Mouse (Mus musculus): ENCODE measurements around the gene Adgre1.
A peak's percentile ranks its signal among the peaks of the same experiment; 100 is the strongest.
"Not testable (repeated sequence)": the region's sequence is repeated elsewhere in the genome, so short reads cannot be mapped to it uniquely, and the experiment has no call there.

Adgre1 gene

GRCm38 (mm10) chr17:57358441-57358840, at the start of gene Adgre1:
Adgre1 (plus strand) TSS chr17:57358691.
- DNase-seq (ENCODE audit: low spot score): no peak

GRCm38 (mm10) chr17:57311801-57312200, 46.7 kb upstream of the Adgre1 start:
- DNase-seq (ENCODE audit: low spot score): no peak

DNA sequence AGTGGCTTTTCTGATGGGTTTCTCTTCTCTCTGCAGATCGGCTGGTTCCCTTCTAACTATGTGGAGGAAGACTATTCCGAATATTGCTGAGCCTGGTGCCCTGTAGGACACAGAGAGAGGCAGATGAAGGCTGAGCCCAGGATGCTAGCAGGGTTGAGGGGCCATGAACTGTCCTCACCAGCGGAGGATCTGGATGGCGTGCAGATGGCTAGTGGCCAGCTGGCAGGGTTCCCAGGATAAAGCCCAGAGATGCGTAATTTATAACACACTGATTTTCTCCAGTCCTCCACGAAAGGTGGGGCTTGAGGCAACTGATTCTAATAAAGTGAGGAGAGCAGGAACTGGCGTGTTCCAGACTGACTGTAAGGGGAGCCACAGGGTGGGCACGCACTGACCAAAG, 30.9 kb upstream of the Adgre1 start:
- DNase-seq (ENCODE audit: low spot score): no peak

DNA sequence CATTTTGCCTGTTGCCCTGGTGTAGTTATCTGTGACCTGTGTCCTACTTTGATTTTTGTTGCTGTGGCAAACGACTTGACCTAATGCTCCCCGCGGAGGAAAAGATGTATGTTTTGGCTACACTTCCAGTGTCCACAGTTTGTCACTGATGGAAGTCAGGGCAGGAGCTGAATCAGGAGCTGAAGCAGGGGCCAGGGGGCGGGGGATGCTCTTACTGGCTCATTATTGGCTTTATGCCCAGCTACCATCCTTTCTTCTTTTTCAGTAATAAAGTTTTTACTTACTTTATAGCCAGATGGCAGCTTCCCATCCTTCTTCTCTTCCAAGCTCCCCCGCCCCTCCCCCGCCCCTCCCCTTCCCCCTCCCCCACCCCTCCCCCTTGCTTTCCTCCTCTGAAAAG, 29.5 kb upstream of the Adgre1 start:
- DNase-seq (ENCODE audit: low spot score): no peak

- DNase-seq (ENCODE audit: low spot score): no peak
Measured at GRCm38 (mm10) chr17:57330993-57331392, 27.5 kb upstream of the Adgre1 start.

DNA sequence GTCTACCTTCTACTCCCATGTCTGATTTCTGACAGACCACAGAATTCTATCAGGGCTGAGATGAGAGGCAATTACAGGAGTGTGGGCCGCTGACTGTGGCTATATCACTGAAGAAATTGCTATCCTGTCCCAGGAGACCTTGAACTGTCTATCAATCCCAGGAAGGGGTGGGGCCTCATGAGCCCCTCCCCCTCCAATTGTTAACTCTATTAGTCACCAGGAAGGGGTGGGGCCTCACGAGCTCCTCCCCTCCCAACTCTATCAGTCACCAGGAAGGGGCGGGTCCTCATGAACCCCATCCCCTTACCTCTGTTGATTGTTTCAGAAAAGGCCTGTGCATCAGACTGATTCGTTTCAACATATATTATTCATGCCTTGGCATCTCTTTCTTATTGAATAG, 26.2 kb upstream of the Adgre1 start:
- no peak for DNase-seq (ENCODE audit: low spot score)

DNA sequence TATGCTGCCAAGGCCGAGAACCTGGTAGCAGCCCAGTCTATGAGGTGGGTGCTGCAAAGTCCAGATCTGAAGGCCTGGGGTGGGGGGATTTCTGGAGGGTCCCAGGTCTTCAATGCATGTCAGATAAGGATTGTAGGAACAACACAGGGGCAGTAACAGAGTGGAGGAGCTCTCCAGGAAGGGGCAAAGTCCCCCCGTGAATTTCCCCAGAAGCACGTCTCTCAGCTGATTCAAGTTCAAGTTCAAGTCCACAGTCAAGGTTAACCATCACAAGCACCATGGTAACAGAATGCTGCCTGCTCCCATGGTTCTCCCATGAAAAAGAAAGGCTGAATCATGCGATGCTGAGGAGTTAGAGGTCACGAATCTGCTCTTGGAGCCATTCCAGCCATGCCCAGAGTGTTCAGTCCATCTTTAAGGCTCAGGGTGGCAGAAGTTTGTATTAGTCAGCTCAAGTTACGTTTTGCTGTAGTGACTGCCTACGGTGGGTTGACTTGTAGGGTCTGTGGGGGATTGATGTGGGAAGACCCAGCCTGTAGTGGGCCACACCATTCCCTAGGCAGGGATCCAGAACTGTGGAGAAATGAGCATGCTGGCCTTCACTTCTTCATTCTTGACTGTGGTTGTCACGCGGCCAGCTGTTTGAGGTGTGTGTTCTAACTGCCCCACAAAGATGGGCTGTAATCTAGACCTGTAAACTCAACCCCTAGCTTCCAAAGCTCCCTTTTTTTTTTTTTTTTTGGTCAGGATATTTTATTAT, 24.3 kb upstream of the Adgre1 start:
- DNase-seq (ENCODE audit: low spot score): peak; percentile 6

GRCm38 (mm10) chr17:57334761-57335150, 23.7 kb upstream of the Adgre1 start:
- DNase-seq (ENCODE audit: low spot score): peak; percentile 91

GRCm38 (mm10) chr17:57335194-57335593, 23.3 kb upstream of the Adgre1 start:
- DNase-seq (ENCODE audit: low spot score): not testable (repeated sequence)

DNA sequence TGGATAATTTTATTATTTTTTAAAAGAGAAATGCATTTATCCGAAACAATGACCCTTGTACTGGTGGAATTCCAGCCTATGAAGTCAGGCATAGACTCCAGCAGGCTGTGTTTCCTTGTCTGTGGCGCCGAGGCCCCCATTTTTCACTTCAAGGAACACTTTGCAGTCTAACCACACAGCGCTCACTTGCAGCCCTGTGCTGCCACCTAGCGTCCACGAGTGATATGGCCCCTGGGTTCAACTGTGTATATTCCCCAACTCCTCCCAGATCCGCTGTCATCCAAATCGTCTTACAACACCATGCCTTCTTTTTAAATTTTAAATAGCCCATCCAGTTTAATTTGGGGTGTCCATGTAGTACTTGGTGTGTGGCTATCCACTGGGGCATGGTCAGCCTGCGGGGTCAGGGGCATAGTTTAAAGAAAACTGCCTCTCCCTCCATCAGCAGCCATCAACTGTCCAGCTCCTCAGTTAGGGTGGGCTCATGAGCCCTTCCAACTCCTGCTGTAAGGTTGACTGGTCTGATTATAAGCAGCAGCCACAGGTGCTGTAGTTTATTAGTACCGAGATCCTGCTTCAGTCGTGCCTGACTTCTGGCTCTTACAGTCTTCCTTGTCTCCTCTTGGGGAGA, 22.7 kb upstream of the Adgre1 start:
- peak; percentile 95 for DNase-seq (ENCODE audit: low spot score)

DNA sequence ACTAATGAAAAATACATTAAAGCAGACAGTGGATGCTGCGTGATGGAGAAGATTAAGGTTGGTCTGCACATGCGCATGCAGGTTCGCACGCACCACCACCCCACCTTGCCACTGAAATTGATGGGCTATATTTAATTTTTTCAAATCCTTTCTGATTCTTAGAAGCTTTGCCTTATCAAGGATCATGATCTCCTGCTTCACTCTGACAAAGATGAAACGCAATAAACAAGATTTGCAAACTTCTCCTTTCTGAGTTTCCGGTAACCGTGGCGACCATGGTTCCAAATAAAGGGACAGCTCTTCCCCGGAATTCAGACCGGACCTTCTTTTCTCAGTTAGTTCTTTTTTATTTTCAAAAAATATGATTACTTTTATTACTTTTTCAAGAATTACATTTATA, 20.5 kb upstream of the Adgre1 start:
- DNase-seq (ENCODE audit: low spot score): no peak

DNA sequence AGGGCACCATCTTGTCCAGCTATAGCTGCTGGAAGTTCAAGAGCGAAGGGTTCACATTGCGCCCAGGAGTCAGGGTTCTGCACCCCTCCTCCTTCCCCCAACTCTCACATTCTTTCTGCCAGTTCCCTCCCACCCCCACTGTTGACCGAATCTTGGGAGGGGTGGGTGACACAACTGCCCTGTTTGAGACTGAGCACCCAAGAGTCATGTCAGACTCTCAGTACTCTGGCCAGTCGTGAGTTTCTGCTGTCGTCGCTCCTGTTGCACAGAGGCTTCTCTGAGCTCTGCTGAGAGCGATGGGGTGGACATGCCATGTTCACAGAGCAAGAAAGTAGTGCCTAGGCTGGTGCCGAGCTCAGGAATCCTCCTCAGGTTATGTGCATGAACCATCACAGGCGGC, 19.2 kb upstream of the Adgre1 start:
- DNase-seq (ENCODE audit: low spot score): no peak

DNA sequence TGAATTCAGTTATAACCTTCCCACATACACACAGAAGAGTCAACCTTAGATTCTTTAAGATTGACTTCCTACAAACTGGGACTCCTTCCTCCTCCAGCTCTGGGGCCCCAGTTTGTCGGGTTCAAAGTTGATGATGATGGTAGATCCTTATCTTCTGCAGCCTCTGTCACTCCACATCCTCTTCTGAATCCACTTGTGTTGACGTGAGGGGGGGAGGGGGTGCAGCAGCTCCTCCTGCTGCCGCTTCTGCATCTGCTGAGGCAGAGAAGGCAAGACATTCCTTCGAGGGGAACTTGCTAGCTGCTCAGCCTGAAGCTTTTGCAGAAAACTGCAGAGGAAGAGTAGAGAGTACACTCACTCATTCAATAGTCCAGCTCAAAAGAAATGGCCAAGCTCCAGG, 16.9 kb upstream of the Adgre1 start:
- DNase-seq (ENCODE audit: low spot score): no peak

GRCm38 (mm10) chr17:57344029-57344707, 14.3 kb upstream of the Adgre1 start:
- no peak for DNase-seq (ENCODE audit: low spot score)

GRCm38 (mm10) chr17:57347017-57347416, 11.5 kb upstream of the Adgre1 start:
- DNase-seq (ENCODE audit: low spot score): no peak

GRCm38 (mm10) chr17:57347781-57348180, 10.7 kb upstream of the Adgre1 start:
- no peak for DNase-seq (ENCODE audit: low spot score)

DNA sequence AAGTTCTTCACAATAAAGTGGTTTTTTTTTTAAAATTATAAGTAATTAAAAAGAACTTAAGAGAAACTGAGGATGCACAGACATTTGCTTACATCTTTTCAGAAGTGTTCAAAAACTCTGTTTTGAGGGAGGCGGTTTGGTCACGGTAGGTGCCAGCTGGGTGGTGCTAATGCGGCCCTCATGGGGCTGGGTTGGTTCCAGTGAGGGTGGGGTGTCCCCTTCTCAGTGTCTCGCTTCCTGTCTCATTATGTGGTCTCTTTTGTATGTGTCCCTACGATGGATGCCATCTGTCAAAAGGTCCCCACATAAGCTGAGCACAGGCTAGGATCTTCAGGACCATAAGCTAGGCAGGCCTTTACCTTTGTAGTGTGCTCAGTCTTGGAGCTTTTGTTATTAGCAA, 9.4 kb upstream of the Adgre1 start:
- DNase-seq (ENCODE audit: low spot score): no peak

DNA sequence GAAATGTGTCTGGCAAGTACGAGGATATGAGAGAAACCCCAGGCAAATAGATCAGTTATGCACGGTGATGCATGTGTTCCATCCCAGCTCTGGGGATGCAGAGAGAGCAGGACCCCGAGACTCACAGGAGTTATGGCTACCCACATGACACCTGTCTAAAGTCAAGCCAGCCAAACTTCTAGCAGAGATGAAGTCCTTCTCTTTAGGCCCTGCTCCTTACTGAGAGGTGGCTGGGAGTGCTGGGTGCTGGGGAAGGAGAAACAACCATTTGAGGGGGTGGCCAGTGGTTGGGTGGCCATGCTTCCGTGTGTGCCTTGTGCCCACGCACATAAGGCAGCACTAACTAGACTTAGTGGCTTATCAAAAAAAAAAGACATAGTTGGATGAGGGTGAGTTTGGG, 8.3 kb upstream of the Adgre1 start:
- DNase-seq (ENCODE audit: low spot score): no peak

DNA sequence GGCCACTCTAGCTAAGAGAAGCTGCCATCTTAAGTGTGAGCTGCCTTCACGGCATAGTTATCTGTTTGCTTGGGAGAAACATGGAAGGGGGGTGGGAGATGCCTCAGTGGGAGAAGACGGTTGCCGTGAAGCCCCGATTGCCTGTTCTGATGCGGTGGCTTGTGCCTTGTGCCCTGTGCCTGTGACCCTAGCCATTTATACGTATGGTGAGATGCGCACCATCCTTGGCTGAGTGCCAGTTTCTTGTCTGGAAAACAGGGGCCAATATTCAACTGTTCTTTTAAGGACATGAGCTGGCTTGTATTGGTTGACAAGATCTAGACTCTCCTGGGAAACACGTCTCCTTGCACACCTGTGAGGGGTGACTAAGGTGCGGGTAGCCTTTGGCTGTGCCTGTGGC, 7.4 kb upstream of the Adgre1 start:
- DNase-seq (ENCODE audit: low spot score): no peak

- DNase-seq (ENCODE audit: low spot score): no peak
Measured at GRCm38 (mm10) chr17:57359485-57360241, 1.2 kb downstream of the Adgre1 start.

Data from retina, embryonic 14.5 days (tissue).